In the genomic region with DNA sequence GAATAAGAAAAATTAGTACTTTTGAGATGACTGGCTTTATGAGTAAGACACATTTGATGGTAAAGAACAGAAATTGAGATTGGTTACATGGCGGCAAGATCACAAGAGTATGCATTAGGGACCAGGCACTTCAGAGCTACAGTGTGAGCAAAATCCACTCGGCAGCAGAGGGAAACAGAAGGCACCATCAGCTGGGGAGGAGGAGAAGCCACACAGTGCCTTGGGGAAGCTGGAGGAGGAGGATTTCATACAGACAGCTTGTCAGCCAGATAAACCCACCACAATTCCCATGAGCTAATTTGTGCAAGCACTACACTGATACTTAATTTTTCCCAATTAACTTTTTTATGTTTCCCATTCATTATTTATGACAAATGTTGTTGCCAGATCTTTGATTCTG, we compare ENCODE assay signal across 23 mouse cellular contexts.
A peak's percentile ranks its signal among the peaks of the same experiment; 100 is the strongest.
DNase-seq lines count a peak whose midpoint lies in the region; ATAC-seq and TF ChIP-seq lines count a peak whose summit lies in the region.
"Had no signal": no experiment of that assay in that cellular context is flagged by ENCODE, and none has a peak within 500 bp of the region (broad histone marks: within the 10 kb centered on the region; RNA-seq: fewer than 3 reads in every experiment).

No protein-coding gene starts in this region.

- no peak overlapping the region for H3K9ac ChIP-seq in hindbrain, postnatal 0 days (replicated peaks; ENCODE audit: low read length)
- no peak overlapping the region for H3K9ac ChIP-seq in hindbrain, embryonic 11.5 days (ENCODE audit: low read depth, low read length)
- H3K9ac ChIP-seq in liver, embryonic 11.5 days (ENCODE audit: low read depth, low read length) = no peak overlapping the region
- H3K9ac ChIP-seq: embryonic facial prominence, embryonic 13.5 days; heart, embryonic 13.5 days; hindbrain, embryonic 13.5 days; limb, embryonic 13.5 days; liver, embryonic 13.5 days; midbrain, embryonic 12.5 days had no signal

- ATAC-seq in hindbrain, postnatal 0 days = no peak
- ATAC-seq in hindbrain, embryonic 11.5 days (ENCODE audit: low FRiP score) = no peak
- no peak for ATAC-seq in liver, embryonic 11.5 days (replicated peaks; ENCODE audit: low FRiP score)

- DNase-seq in hindbrain, postnatal 0 days (ENCODE audit: low spot score) = peak; percentile 23
- DNase-seq in hindbrain, embryonic 11.5 days (ENCODE audit: low spot score) = no peak
- DNase-seq in brain, adult 2 months (ENCODE audit: low read depth, low spot score) = peak; percentile 62
- peak; percentile 61 for DNase-seq in brain, embryonic 14.5 days (ENCODE audit: low read depth)
- DNase-seq in layer of hippocampus, adult 9-10 months (ENCODE audit: low spot score) = peak; percentile 10
- DNase-seq in adrenal gland, postnatal 14 days = no peak
- DNase-seq in liver, embryonic 11.5 days (ENCODE audit: low spot score) = no peak
- DNase-seq in neural tube, embryonic 10.5 days (ENCODE audit: extremely low spot score, low spot score) = no peak
- DNase-seq: cerebellum, adult 11-12 months; embryo, embryonic 11 days; gastrocnemius, postnatal 25 days; heart, adult 18-20 months; kidney, adult 2 months; liver, embryonic 13.5 days; lung, adult 2 months; spleen, adult 18-20 months had no signal

- H3K9me3 ChIP-seq in hindbrain, postnatal 0 days (ENCODE audit: low read length) = no peaks in the 10 kb centered on the region
- H3K9me3 ChIP-seq in hindbrain, embryonic 11.5 days (ENCODE audit: control insufficient read depth, low read length) = no peaks in the 10 kb centered on the region
- no peaks in the 10 kb centered on the region for H3K9me3 ChIP-seq in liver, embryonic 11.5 days (ENCODE audit: control insufficient read depth, low read length)
- H3K9me3 ChIP-seq: embryonic facial prominence, embryonic 13.5 days; heart, embryonic 13.5 days; hindbrain, embryonic 13.5 days; limb, embryonic 13.5 days; liver, embryonic 13.5 days; midbrain, embryonic 12.5 days had no signal

- no peaks in the 10 kb centered on the region for H3K36me3 ChIP-seq in hindbrain, postnatal 0 days (ENCODE audit: insufficient read depth, low read length)
- no peaks in the 10 kb centered on the region for H3K36me3 ChIP-seq in hindbrain, embryonic 11.5 days (ENCODE audit: control insufficient read depth, insufficient read depth, low read length)
- H3K36me3 ChIP-seq in liver, embryonic 11.5 days (ENCODE audit: control insufficient read depth, insufficient read depth, low read length) = no peaks in the 10 kb centered on the region
- H3K36me3 ChIP-seq: embryonic facial prominence, embryonic 13.5 days; heart, embryonic 13.5 days; hindbrain, embryonic 13.5 days; limb, embryonic 13.5 days; liver, embryonic 13.5 days; midbrain, embryonic 12.5 days had no signal

- WGBS in hindbrain, postnatal 0 days = 59% methylated on average over 2 of the region's 2 CpGs
- 82% methylated on average over 2 of the region's 2 CpGs for WGBS in hindbrain, embryonic 11.5 days
- WGBS in liver, embryonic 11.5 days = 77% methylated on average over 2 of the region's 2 CpGs

- H3K4me3 ChIP-seq in hindbrain, postnatal 0 days (ENCODE audit: low read length) = no peak overlapping the region
- no peak overlapping the region for H3K4me3 ChIP-seq in hindbrain, embryonic 11.5 days (ENCODE audit: low read depth, low read length)
- no peak overlapping the region for H3K4me3 ChIP-seq in liver, embryonic 11.5 days (ENCODE audit: low read depth, low read length)
- H3K4me3 ChIP-seq: embryonic facial prominence, embryonic 13.5 days; erythroblast, embryonic 14.5 days; heart, embryonic 13.5 days; hindbrain, embryonic 13.5 days; limb, embryonic 13.5 days; liver, embryonic 13.5 days; midbrain, embryonic 12.5 days had no signal

- H3K27me3 ChIP-seq in hindbrain, postnatal 0 days (ENCODE audit: insufficient read depth, low read length) = no peaks in the 10 kb centered on the region
- H3K27me3 ChIP-seq in hindbrain, embryonic 11.5 days (ENCODE audit: control insufficient read depth, insufficient read depth, low read length) = no peaks in the 10 kb centered on the region
- no peaks in the 10 kb centered on the region for H3K27me3 ChIP-seq in liver, embryonic 11.5 days (replicated peaks; ENCODE audit: control insufficient read depth, insufficient read depth, low read length)
- H3K27me3 ChIP-seq: embryonic facial prominence, embryonic 13.5 days; heart, embryonic 13.5 days; hindbrain, embryonic 13.5 days; limb, embryonic 13.5 days; liver, embryonic 13.5 days; midbrain, embryonic 12.5 days had no signal

- no peak overlapping the region for H3K27ac ChIP-seq in hindbrain, postnatal 0 days
- H3K27ac ChIP-seq in hindbrain, embryonic 11.5 days (ENCODE audit: low read depth, low read length) = no peak overlapping the region
- H3K27ac ChIP-seq in liver, embryonic 11.5 days (ENCODE audit: low read depth, low read length) = no peak overlapping the region
- H3K27ac ChIP-seq: embryonic facial prominence, embryonic 13.5 days; heart, embryonic 13.5 days; hindbrain, embryonic 13.5 days; kidney, postnatal 0 days; limb, embryonic 13.5 days; liver, embryonic 13.5 days; midbrain, embryonic 12.5 days had no signal

- H3K4me1 ChIP-seq in hindbrain, postnatal 0 days (ENCODE audit: insufficient read depth, low read length) = no peaks in the 10 kb centered on the region
- H3K4me1 ChIP-seq in hindbrain, embryonic 11.5 days (replicated peaks; ENCODE audit: control insufficient read depth, insufficient read depth, low read length) = no peaks in the 10 kb centered on the region
- no peaks in the 10 kb centered on the region for H3K4me1 ChIP-seq in liver, embryonic 11.5 days (replicated peaks; ENCODE audit: control insufficient read depth, insufficient read depth, low read length)
- H3K4me1 ChIP-seq: embryonic facial prominence, embryonic 13.5 days; heart, embryonic 13.5 days; hindbrain, embryonic 13.5 days; limb, embryonic 13.5 days; liver, embryonic 13.5 days; midbrain, embryonic 12.5 days had no signal

- no peak for TF ChIP-seq CTCF in hindbrain, postnatal 0 days (IDR thresholded peaks at IDR 0.05; ENCODE audit: low read depth)
- no peak for TF ChIP-seq CTCF in brain, embryonic 14.5 days (IDR thresholded peaks at IDR 0.05; ENCODE audit: borderline replicate concordance, extremely low read depth, insufficient read depth, insufficient read length)

- TF ChIP-seq POLR2A in brain, embryonic 14.5 days (IDR thresholded peaks at IDR 0.05; ENCODE audit: borderline replicate concordance, extremely low read depth, insufficient read depth, insufficient read length, poor library complexity, severe bottlenecking) = no peak

- no peak overlapping the region for H3K4me2 ChIP-seq in hindbrain, postnatal 0 days (ENCODE audit: low read depth, low read length)
- no peak overlapping the region for H3K4me2 ChIP-seq in hindbrain, embryonic 11.5 days (replicated peaks; ENCODE audit: low read depth, low read length)
- no peak overlapping the region for H3K4me2 ChIP-seq in liver, embryonic 11.5 days
- H3K4me2 ChIP-seq: embryonic facial prominence, embryonic 13.5 days; heart, embryonic 13.5 days; hindbrain, embryonic 13.5 days; limb, embryonic 13.5 days; liver, embryonic 13.5 days; midbrain, embryonic 12.5 days had no signal

Comparison
In these comparisons a context has a peak if more than half of its experiments do, and no peak if none do; other contexts are left out.
1. DNase-seq: peak in hindbrain, postnatal 0 days (single experiment), brain, adult 2 months (single experiment), brain, embryonic 14.5 days (single experiment) and layer of hippocampus, adult 9-10 months (single experiment); none in hindbrain, embryonic 11.5 days (single experiment), adrenal gland, postnatal 14 days (single experiment), liver, embryonic 11.5 days (single experiment) and neural tube, embryonic 10.5 days (single experiment).